Mouse (Mus musculus) thymus, adult 2 months (tissue): ENCODE measurements around the gene Spdl1.

Experiments used
- CTCF ChIP-seq: fragments of 200-500 bp; IDR thresholded peaks from 2 replicates; pipeline ENCODE4 v1.5.1; 2012; ENCODE audit warnings: mild to moderate bottlenecking, control low read depth, low read length, moderate library complexity, borderline replicate concordance; ENCODE audit not compliant: control insufficient read depth, poor library complexity, insufficient read depth; ENCODE audit errors: extremely low read depth
- POLR2A ChIP-seq: fragments of 200-500 bp; IDR thresholded peaks from 2 replicates; pipeline ENCODE4 v1.6.1; 2012; ENCODE audit warnings: mild to moderate bottlenecking, low read length, control low read depth, moderate library complexity; ENCODE audit not compliant: control insufficient read depth, poor library complexity, insufficient read depth; ENCODE audit errors: extremely low read depth

GRCm38 (mm10) chr11:34839051-34839450, 5.6 kb upstream of the Spdl1 start:
- TF ChIP-seq CTCF = no peak
- no peak for TF ChIP-seq POLR2A
